Mouse (Mus musculus): ENCODE results near the gene Tmco1.

Tmco1 gene

GRCm38 (mm10) chr1:167374942-167375341, 66.8 kb downstream of the Tmco1 start:
- no peak for DNase-seq

- no peak for DNase-seq
Measured at GRCm38 (mm10) chr1:167378019-167378418, 69.8 kb downstream of the Tmco1 start.

GRCm38 (mm10) chr1:167379751-167380150, 71.6 kb downstream of the Tmco1 start:
- no peak for DNase-seq

- DNase-seq: no peak
Measured at GRCm38 (mm10) chr1:167380223-167380622, 72.0 kb downstream of the Tmco1 start.

- DNase-seq: no peak
Measured at GRCm38 (mm10) chr1:167381050-167382015, 73.2 kb downstream of the Tmco1 start.

GRCm38 (mm10) chr1:167382316-167382715, 74.1 kb downstream of the Tmco1 start:
- DNase-seq: no peak

- DNase-seq: no peak
Measured at GRCm38 (mm10) chr1:167382763-167383162, 74.6 kb downstream of the Tmco1 start.

GRCm38 (mm10) chr1:167383178-167383577, 75.0 kb downstream of the Tmco1 start:
- DNase-seq: no peak
